Comparison of ENCODE assay signal across 8 mouse cellular contexts in genomic region chr1:132010632-132011501, GRCm38 (mm10). TPM values are rescaled to one million over a fixed set of nuclear protein-coding genes. Genes with fewer than 3 reads are reported as not detected.
DNase-seq lines count a peak whose midpoint lies in the region; ATAC-seq and TF ChIP-seq lines count a peak whose summit lies in the region.

No protein-coding gene starts in this region.

- ATAC-seq in kidney, postnatal 0 days (replicated peaks; ENCODE audit: low FRiP score, low read depth): no peak
- no peak for ATAC-seq in intestine, embryonic 16.5 days

- WGBS in kidney, postnatal 0 days: 71% methylated on average over 17 of the region's 17 CpGs
- WGBS in thymus, adult 2 months: 8% methylated on average over 17 of the region's 17 CpGs
- 81% methylated on average over 17 of the region's 17 CpGs for WGBS in intestine, embryonic 16.5 days

- H3K27me3 ChIP-seq in kidney, postnatal 0 days (ENCODE audit: insufficient read depth, low read length): no peaks in the 10 kb centered on the region
- H3K27me3 ChIP-seq in thymus, adult 2 months (ENCODE audit: control insufficient read depth, insufficient read depth, low read length): no peaks in the 10 kb centered on the region
- H3K27me3 ChIP-seq in intestine, embryonic 16.5 days (replicated peaks; ENCODE audit: control insufficient read depth, insufficient read depth, low read length): no peaks in the 10 kb centered on the region

- TF ChIP-seq CTCF in kidney, postnatal 0 days (IDR thresholded peaks at IDR 0.05; ENCODE audit: low read depth): no peak
- TF ChIP-seq CTCF in bone marrow macrophage, adult 2 months (IDR thresholded peaks at IDR 0.05; ENCODE audit: low read depth, low read length): no peak
- no peak for TF ChIP-seq CTCF in thymus, adult 2 months (IDR thresholded peaks at IDR 0.05; ENCODE audit: borderline replicate concordance, control insufficient read depth, extremely low read depth, insufficient read depth, low read length, poor library complexity)

- no peaks in the 10 kb centered on the region for H3K9me3 ChIP-seq in kidney, postnatal 0 days (replicated peaks; ENCODE audit: low read length)
- no peaks in the 10 kb centered on the region for H3K9me3 ChIP-seq in intestine, embryonic 16.5 days (ENCODE audit: control insufficient read depth, low read length)

- H3K4me1 ChIP-seq in kidney, postnatal 0 days (replicated peaks; ENCODE audit: insufficient read depth, low read length): peaks cover 22% of the 10 kb centered on the region; the same call in 1 of the 2 replicates
- peaks cover 26% of the 10 kb centered on the region for H3K4me1 ChIP-seq in bone marrow macrophage, adult 2 months (ENCODE audit: control insufficient read depth, insufficient read depth, low read length)
- H3K4me1 ChIP-seq in thymus, adult 2 months (replicated peaks; ENCODE audit: control insufficient read depth, insufficient read depth, low read length): peaks cover 15% of the 10 kb centered on the region
- H3K4me1 ChIP-seq in intestine, embryonic 16.5 days (ENCODE audit: control insufficient read depth, insufficient read depth, low read length): peaks cover 11% of the 10 kb centered on the region

- no peak overlapping the region for H3K27ac ChIP-seq in kidney, postnatal 0 days
- H3K27ac ChIP-seq in bone marrow macrophage, adult 2 months (ENCODE audit: insufficient read depth, low read depth, low read length): peak overlapping the region; percentile 80
- H3K27ac ChIP-seq in thymus, adult 2 months (ENCODE audit: control insufficient read depth, insufficient read depth, low read length): peak overlapping the region; percentile 69
- no peak overlapping the region for H3K27ac ChIP-seq in intestine, embryonic 16.5 days (ENCODE audit: low read length)

- H3K36me3 ChIP-seq in kidney, postnatal 0 days (ENCODE audit: insufficient read depth, low read length): 0 out of 2 replicates have a peak, but pooled peaks cover 6% of the 10 kb centered on the region
- H3K36me3 ChIP-seq in thymus, adult 2 months (ENCODE audit: control insufficient read depth, insufficient read depth, low read length): peaks cover 16% of the 10 kb centered on the region
- H3K36me3 ChIP-seq in intestine, embryonic 16.5 days (ENCODE audit: control insufficient read depth, insufficient read depth, low read length): peaks cover 4% of the 10 kb centered on the region; the same call in 1 of the 2 replicates

- no peak for TF ChIP-seq POLR2A in bone marrow macrophage, adult 2 months (IDR thresholded peaks at IDR 0.05; ENCODE audit: borderline replicate concordance, low read depth, low read length)
- TF ChIP-seq POLR2A in thymus, adult 2 months (IDR thresholded peaks at IDR 0.05; ENCODE audit: control insufficient read depth, extremely low read depth, insufficient read depth, low read length, poor library complexity): no peak

- H3K9ac ChIP-seq in kidney, postnatal 0 days (ENCODE audit: low read depth, low read length): no peak overlapping the region
- no peak overlapping the region for H3K9ac ChIP-seq in intestine, embryonic 16.5 days (ENCODE audit: low read depth, low read length)

- H3K4me2 ChIP-seq in kidney, postnatal 0 days (ENCODE audit: low read length): no peak overlapping the region
- no peak overlapping the region for H3K4me2 ChIP-seq in intestine, embryonic 16.5 days (ENCODE audit: low read depth, low read length)

- H3K4me3 ChIP-seq in kidney, postnatal 0 days (replicated peaks; ENCODE audit: low read depth, low read length): no peak overlapping the region
- H3K4me3 ChIP-seq in bone marrow macrophage, adult 2 months (ENCODE audit: insufficient read depth, low read length): peak overlapping the region; percentile 51
- peak overlapping the region; percentile 23 for H3K4me3 ChIP-seq in thymus, adult 2 months (ENCODE audit: control insufficient read depth, insufficient read depth, low read length)
- H3K4me3 ChIP-seq in intestine, embryonic 16.5 days (ENCODE audit: low read length): no peak overlapping the region

- peak; percentile 37 for DNase-seq in kidney, postnatal 0 days (ENCODE audit: low spot score)
- no peak for DNase-seq in kidney, postnatal 14 days
- peak; percentile 51 for DNase-seq in lung, postnatal 25 days (ENCODE audit: low spot score)
- DNase-seq in thymus, adult 2 months: peak; percentile 56
- DNase-seq in cerebellum, postnatal 14 days: no peak
- DNase-seq in left cerebral cortex, adult 11 months (ENCODE audit: low spot score): no peak

RNA-seq across cellular contexts. Expression of gene Elk4, which starts 3.5 kb away (rescaled TPM):
- 21.4 and 22.0 TPM in 2 replicates for polyA plus RNA-seq in kidney, postnatal 0 days (2015; fragmentation: Nextera tagmentation; extraction: Ambion mirVana)
- 59.7 and 66.6 TPM in 2 replicates for polyA plus RNA-seq in bone marrow macrophage, adult 2 months (2012; ENCODE audit: insufficient read depth, insufficient read length, missing spikeins)
- 82.3 and 101 TPM in 2 replicates for polyA plus RNA-seq in thymus, adult 2 months (2012; rRNA removed)
- polyA plus RNA-seq in intestine, embryonic 16.5 days (2015; fragmentation: Nextera tagmentation; extraction: Ambion mirVana): 13.2 and 14.3 TPM in 2 replicates

RNA-seq across cellular contexts. Expression of gene Slc45a3, which starts 48.1 kb away (rescaled TPM):
- polyA plus RNA-seq in kidney, postnatal 0 days (2015; fragmentation: Nextera tagmentation; extraction: Ambion mirVana): 9.1 and 10.1 TPM in 2 replicates
- not detected in 2 replicates for polyA plus RNA-seq in bone marrow macrophage, adult 2 months (2012; ENCODE audit: insufficient read depth, insufficient read length, missing spikeins)
- polyA plus RNA-seq in thymus, adult 2 months (2012; rRNA removed): 6.4 and 7.1 TPM in 2 replicates
- 2.5 and 2.9 TPM in 2 replicates for polyA plus RNA-seq in intestine, embryonic 16.5 days (2015; fragmentation: Nextera tagmentation; extraction: Ambion mirVana)

RNA-seq across cellular contexts. Expression of gene Mfsd4a, which starts 57.0 kb away (rescaled TPM):
- 25.1 and 27.3 TPM in 2 replicates for polyA plus RNA-seq in kidney, postnatal 0 days (2015; fragmentation: Nextera tagmentation; extraction: Ambion mirVana)
- not detected in 2 replicates for polyA plus RNA-seq in bone marrow macrophage, adult 2 months (2012; ENCODE audit: insufficient read depth, insufficient read length, missing spikeins)
- polyA plus RNA-seq in thymus, adult 2 months (2012; rRNA removed): 5.6 and 5.8 TPM in 2 replicates
- polyA plus RNA-seq in intestine, embryonic 16.5 days (2015; fragmentation: Nextera tagmentation; extraction: Ambion mirVana): 8.7 and 10.1 TPM in 2 replicates

Comparison
In these comparisons a context has a peak if more than half of its experiments do, and no peak if none do; other contexts are left out.
1. DNase-seq: peak in kidney, postnatal 0 days (single experiment), lung, postnatal 25 days (single experiment) and thymus, adult 2 months (single experiment); none in kidney, postnatal 14 days (single experiment), cerebellum, postnatal 14 days (0 of 2) and left cerebral cortex, adult 11 months (single experiment).
2. H3K27ac ChIP-seq: peak in bone marrow macrophage, adult 2 months (single experiment) and thymus, adult 2 months (single experiment); none in kidney, postnatal 0 days (single experiment) and intestine, embryonic 16.5 days (single experiment).
3. H3K4me3 ChIP-seq: peak in bone marrow macrophage, adult 2 months (single experiment) and thymus, adult 2 months (single experiment); none in kidney, postnatal 0 days (single experiment) and intestine, embryonic 16.5 days (single experiment).